ENCODE assay signal across 28 mouse cellular contexts in genomic region chr5:128492541-128492940, GRCm38 (mm10). TPM values are rescaled to one million over a fixed set of nuclear protein-coding genes. Genes with fewer than 3 reads are reported as not detected.
DNase-seq lines count a peak whose midpoint lies in the region; ATAC-seq and TF ChIP-seq lines count a peak whose summit lies in the region.
"Had no signal": no experiment of that assay in that cellular context is flagged by ENCODE, and none has a peak within 500 bp of the region (broad histone marks: within the 10 kb centered on the region; RNA-seq: fewer than 3 reads in every experiment).

No protein-coding gene starts in this region.

- H3K4me2 ChIP-seq in midbrain, embryonic 11.5 days: no peak overlapping the region
- no peak overlapping the region for H3K4me2 ChIP-seq in midbrain, embryonic 13.5 days (replicated peaks)
- H3K4me2 ChIP-seq: embryonic facial prominence, embryonic 12.5 days; embryonic facial prominence, embryonic 15.5 days; forebrain, embryonic 12.5 days; forebrain, embryonic 15.5 days; heart, embryonic 13.5 days; hindbrain, embryonic 12.5 days; hindbrain, embryonic 15.5 days had no signal

- no peak overlapping the region for H3K4me3 ChIP-seq in layer of hippocampus, adult 2 months
- H3K4me3 ChIP-seq in midbrain, embryonic 11.5 days (ENCODE audit: low read depth, low read length): no peak overlapping the region
- no peak overlapping the region for H3K4me3 ChIP-seq in midbrain, embryonic 13.5 days (replicated peaks)
- H3K4me3 ChIP-seq: embryonic facial prominence, embryonic 12.5 days; embryonic facial prominence, embryonic 15.5 days; forebrain, embryonic 12.5 days; forebrain, embryonic 15.5 days; heart, adult 2 months; heart, embryonic 10.5 days; heart, embryonic 13.5 days; hindbrain, embryonic 12.5 days; hindbrain, embryonic 15.5 days had no signal

- no peak for DNase-seq in layer of hippocampus, adult 2 months (ENCODE audit: low spot score in 2 of 2)
- DNase-seq in layer of hippocampus, adult 18-20 months (ENCODE audit: low spot score in 2 of 2): no peak
- DNase-seq in midbrain, embryonic 11.5 days (ENCODE audit: low spot score, missing footprints): peak; percentile 56
- DNase-seq in brain, adult 2 months (ENCODE audit: low read depth, low spot score): peak; percentile 15
- DNase-seq in brain, embryonic 14.5 days (ENCODE audit: low read depth): peak; percentile 20
- DNase-seq: adrenal gland, adult 2 months; adrenal gland, postnatal 14 days; cerebellum, adult 18-20 months; cerebellum, adult 9-10 months; cerebellum, postnatal 14 days; gastrocnemius, postnatal 10 days; gastrocnemius, postnatal 36 days; heart, adult 2 months; heart, postnatal 14 days; heart, postnatal 4 days had no signal

- ATAC-seq in midbrain, embryonic 11.5 days (ENCODE audit: low FRiP score): no peak
- no peak for ATAC-seq in midbrain, embryonic 13.5 days
- ATAC-seq: CD4-positive, CD25-positive, alpha-beta regulatory T cell, adult 4 months; forebrain, embryonic 15.5 days had no signal

- TF ChIP-seq CTCF in layer of hippocampus, adult 2 months (conservative IDR thresholded peaks at IDR 0.05): peak; percentile 59
- TF ChIP-seq CTCF in brain, embryonic 14.5 days (IDR thresholded peaks at IDR 0.05; ENCODE audit: borderline replicate concordance, extremely low read depth, insufficient read depth, insufficient read length): no peak

- H3K4me1 ChIP-seq in midbrain, embryonic 11.5 days (ENCODE audit: control insufficient read depth, insufficient read depth, low read length): no peaks in the 10 kb centered on the region
- no peaks in the 10 kb centered on the region for H3K4me1 ChIP-seq in midbrain, embryonic 13.5 days (replicated peaks)
- H3K4me1 ChIP-seq: embryonic facial prominence, embryonic 12.5 days; embryonic facial prominence, embryonic 15.5 days; forebrain, embryonic 12.5 days; forebrain, embryonic 15.5 days; heart, embryonic 10.5 days; heart, embryonic 13.5 days; hindbrain, embryonic 12.5 days; hindbrain, embryonic 15.5 days had no signal

- 91% methylated on average over 5 of the region's 5 CpGs for WGBS in midbrain, embryonic 11.5 days
- 88% methylated on average over 5 of the region's 5 CpGs for WGBS in midbrain, embryonic 13.5 days

- H3K27me3 ChIP-seq in midbrain, embryonic 11.5 days (ENCODE audit: control insufficient read depth, insufficient read depth, low read length): no peaks in the 10 kb centered on the region
- H3K27me3 ChIP-seq in midbrain, embryonic 13.5 days: no peaks in the 10 kb centered on the region
- H3K27me3 ChIP-seq: embryonic facial prominence, embryonic 12.5 days; embryonic facial prominence, embryonic 15.5 days; forebrain, embryonic 12.5 days; forebrain, embryonic 15.5 days; heart, embryonic 13.5 days; hindbrain, embryonic 12.5 days; hindbrain, embryonic 15.5 days had no signal

- no peak for TF ChIP-seq POLR2A in brain, embryonic 14.5 days (IDR thresholded peaks at IDR 0.05; ENCODE audit: borderline replicate concordance, extremely low read depth, insufficient read depth, insufficient read length, poor library complexity, severe bottlenecking)

- H3K36me3 ChIP-seq in midbrain, embryonic 11.5 days (ENCODE audit: control insufficient read depth, insufficient read depth, low read length): no peaks in the 10 kb centered on the region
- no peaks in the 10 kb centered on the region for H3K36me3 ChIP-seq in midbrain, embryonic 13.5 days
- H3K36me3 ChIP-seq: embryonic facial prominence, embryonic 12.5 days; embryonic facial prominence, embryonic 15.5 days; forebrain, embryonic 12.5 days; forebrain, embryonic 15.5 days; heart, embryonic 10.5 days; heart, embryonic 13.5 days; hindbrain, embryonic 12.5 days; hindbrain, embryonic 15.5 days had no signal

- H3K9ac ChIP-seq in midbrain, embryonic 11.5 days (ENCODE audit: low read length): no peak overlapping the region
- H3K9ac ChIP-seq in midbrain, embryonic 13.5 days (replicated peaks): no peak overlapping the region
- H3K9ac ChIP-seq: embryonic facial prominence, embryonic 12.5 days; embryonic facial prominence, embryonic 15.5 days; forebrain, embryonic 12.5 days; forebrain, embryonic 15.5 days; heart, embryonic 13.5 days; hindbrain, embryonic 12.5 days; hindbrain, embryonic 15.5 days had no signal

- H3K9me3 ChIP-seq in midbrain, embryonic 11.5 days (ENCODE audit: control insufficient read depth, low read length): no peaks in the 10 kb centered on the region; the same call in 1 of the 2 replicates
- no peaks in the 10 kb centered on the region; the same call in 1 of the 2 replicates for H3K9me3 ChIP-seq in midbrain, embryonic 13.5 days
- H3K9me3 ChIP-seq: embryonic facial prominence, embryonic 12.5 days; embryonic facial prominence, embryonic 15.5 days; forebrain, embryonic 15.5 days; hindbrain, embryonic 12.5 days; hindbrain, embryonic 15.5 days had no signal

- no peak overlapping the region for H3K27ac ChIP-seq in layer of hippocampus, adult 2 months
- no peak overlapping the region for H3K27ac ChIP-seq in midbrain, embryonic 11.5 days (ENCODE audit: low read depth, low read length)
- H3K27ac ChIP-seq in midbrain, embryonic 13.5 days: no peak overlapping the region
- H3K27ac ChIP-seq: embryonic facial prominence, embryonic 12.5 days; embryonic facial prominence, embryonic 15.5 days; forebrain, embryonic 12.5 days; forebrain, embryonic 15.5 days; heart, adult 2 months; heart, embryonic 10.5 days; heart, embryonic 13.5 days; hindbrain, embryonic 12.5 days; hindbrain, embryonic 15.5 days had no signal

RNA-seq across cellular contexts. Expression of gene Tmem132d, which starts 59.7 kb away (rescaled TPM):
- total RNA-seq in layer of hippocampus, adult 2 months (2021): 10 to 100 TPM; 16.8 to 17.9 TPM
- 10 to 100 TPM; 20.0 to 20.1 TPM for total RNA-seq in layer of hippocampus, adult 18-20 months (2021)
- polyA plus RNA-seq in midbrain, embryonic 11.5 days (2014; fragmentation: Nextera tagmentation; extraction: Ambion mirVana): 0.23 and 0.36 TPM in 2 replicates
- polyA plus RNA-seq in midbrain, embryonic 13.5 days (2015; fragmentation: Nextera tagmentation; extraction: Ambion mirVana): 1.2 and 1.3 TPM in 2 replicates
- polyA plus RNA-seq in brain, embryonic 14.5 days (2012; rRNA removed): 2.4 and 5.8 TPM in 2 replicates
- total RNA-seq: adrenal gland, postnatal 14 days; granulocyte monocyte progenitor cell, adult 5-6 weeks; MEL had no signal
- polyA plus RNA-seq: C2C12; CD4-positive, CD25-positive, alpha-beta regulatory T cell, adult 4 months had no signal

Comparison
In these comparisons a context has a peak if more than half of its experiments do, and no peak if none do; other contexts are left out.
1. DNase-seq: peak in midbrain, embryonic 11.5 days (single experiment), brain, adult 2 months (single experiment) and brain, embryonic 14.5 days (single experiment); none in layer of hippocampus, adult 2 months (0 of 2) and layer of hippocampus, adult 18-20 months (0 of 2).